Mouse (Mus musculus): ENCODE data around the gene Hs1bp3.

Hs1bp3 gene

DNA sequence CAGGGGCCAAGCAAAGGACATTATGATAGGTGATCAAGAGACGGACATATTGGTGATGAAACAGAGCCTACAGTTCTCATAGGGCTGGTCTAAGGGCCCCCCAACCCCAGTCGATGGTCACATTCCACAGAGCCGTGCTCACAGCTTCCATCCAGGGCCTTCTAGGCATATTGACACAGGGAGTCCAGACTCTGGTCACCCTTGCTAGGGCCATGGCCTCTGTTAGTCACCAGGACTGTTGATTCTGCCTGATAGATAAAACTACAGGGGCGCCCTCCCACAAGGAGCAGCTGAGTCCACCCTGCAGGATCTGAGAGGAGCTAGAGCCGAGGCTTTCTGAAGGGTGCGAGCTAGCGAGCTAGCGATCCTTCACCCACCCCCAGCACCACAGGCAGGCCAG is 20.4 kb downstream of the Hs1bp3 start:
- intact Hi-C loops (cut with DNase I) = no loop called here

DNA sequence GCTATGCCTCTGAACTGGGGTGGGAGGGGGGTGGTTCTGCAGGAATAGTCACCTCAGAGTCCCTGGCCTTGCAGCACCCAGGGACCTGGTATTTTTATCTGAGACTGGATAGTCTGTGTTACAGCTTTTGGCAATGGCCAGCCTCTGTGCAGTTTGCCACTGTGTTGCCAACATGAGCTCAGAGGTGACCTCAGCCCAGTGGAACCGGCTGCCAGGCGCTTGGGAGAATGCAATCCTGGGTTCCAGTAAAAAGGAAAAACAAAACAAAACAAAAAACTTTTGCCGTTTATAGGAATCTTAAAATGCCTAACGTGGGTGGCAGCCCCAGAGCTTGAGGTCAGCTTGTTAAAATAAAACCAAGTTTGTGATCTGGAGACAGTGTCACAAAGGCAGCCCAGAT is 21.0 kb downstream of the Hs1bp3 start:
- intact Hi-C loops (cut with DNase I) = no loop called here

DNA sequence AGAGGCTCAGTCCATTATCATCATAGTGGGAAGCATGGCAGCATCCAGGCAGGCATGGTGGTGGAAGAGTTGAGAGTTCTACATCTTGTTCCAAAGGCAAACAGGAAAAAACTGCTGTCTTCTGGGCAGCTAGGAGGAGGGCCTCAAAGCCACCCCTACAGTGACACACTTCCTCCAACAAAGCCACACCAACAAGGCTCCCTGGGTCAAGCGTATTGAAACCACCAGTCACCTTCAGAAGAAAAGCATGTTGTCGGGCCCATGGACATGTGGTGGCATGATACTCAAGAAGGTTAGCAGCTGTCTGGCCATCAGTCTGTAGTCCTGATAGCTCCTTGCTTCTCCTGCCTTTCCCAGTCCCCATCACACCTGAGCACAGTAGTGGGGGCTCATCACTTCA is 22.3 kb downstream of the Hs1bp3 start:
- intact Hi-C loops (cut with DNase I) = no loop called here

DNA sequence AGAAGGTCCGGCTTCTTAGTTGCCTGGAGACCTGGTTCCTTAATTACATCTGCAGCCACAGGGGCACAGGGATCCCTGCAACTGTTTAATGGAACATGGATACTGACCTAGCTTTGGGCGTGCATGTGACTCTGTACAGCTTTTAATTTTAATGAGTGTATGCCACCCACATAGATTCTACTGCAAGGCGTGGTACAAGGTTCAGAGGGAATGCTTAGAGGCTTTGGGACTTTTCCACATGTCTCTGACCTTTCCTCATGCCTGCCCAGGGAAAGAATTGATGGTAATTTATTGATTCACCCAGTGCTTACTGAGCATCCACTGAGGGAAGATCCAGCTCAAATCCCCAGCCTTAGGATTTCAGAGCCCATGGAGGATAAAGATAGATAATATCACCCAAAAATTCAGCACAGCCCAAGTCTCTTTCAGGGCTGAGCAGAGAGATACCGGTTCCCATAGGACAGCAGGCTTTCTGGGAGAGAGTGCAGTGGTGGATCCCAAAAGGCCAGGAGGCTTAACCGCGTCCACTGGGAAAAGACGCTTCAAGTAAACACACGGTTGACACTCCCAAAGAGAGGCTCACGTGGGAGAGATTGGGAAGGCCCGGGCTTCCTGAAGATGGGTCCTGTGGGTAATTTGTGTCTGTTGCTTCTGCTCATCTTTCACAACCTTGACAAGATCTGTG is 23.5 kb downstream of the Hs1bp3 start:
- intact Hi-C loops (cut with DNase I) = no loop called here

DNA sequence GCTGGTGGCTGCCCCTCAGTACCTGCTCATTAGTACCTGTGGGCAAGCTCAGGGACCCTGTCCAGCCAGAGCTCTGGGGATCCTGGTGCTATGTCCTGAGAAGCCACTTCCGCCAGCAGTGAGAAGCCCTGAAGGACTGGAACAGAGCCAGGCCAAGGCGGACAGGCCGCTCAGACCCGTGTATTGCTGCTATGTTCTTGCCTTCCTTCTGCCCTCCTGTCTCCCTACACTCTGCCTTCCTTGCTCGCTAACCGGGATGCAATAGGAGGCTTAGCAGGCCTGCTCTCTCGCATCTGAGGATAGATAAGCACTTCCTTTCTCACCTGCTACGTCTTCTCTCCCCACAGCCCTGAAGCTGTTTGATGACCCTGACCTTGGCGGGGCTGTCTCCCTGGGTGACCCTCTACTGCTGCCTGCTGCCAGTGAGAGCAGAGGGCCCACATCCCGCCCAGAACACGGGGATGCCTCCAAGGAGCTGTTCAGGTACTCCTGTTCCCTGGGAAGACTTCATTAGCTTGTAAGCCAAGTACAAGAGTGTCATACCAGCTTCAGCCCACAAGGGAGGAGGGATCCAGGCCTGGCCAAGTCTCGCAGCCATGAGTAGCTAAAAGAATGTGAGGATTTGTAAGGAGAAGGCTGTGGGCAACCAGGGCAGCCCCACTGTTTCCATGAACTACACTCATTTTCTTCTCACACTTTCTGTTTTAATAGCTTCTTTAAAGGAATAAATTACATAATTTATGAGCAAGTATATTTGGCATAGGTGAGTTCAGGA is 24.2 kb downstream of the Hs1bp3 start:
- intact Hi-C loops (cut with DNase I) = no loop called here

DNA sequence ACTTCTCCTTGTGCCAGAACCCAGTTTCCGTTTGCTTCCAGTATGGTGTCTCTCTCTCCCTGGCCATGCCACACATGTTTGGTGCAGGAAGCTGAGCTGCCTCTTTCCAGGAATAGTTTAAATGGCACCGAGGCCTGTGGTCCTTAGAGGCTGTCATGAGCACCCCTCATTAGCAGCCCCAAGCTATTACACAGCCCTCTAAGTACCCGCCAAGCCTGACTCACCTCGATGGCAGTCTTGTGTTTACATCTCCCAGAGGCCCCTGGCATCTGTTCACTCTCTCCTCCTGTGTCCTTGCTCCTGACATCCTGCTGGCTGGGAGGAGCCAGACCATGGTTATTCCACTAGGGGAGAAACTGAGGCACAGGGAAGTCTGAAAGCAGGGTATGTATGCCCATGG is 25.3 kb downstream of the Hs1bp3 start:
- intact Hi-C loops (cut with DNase I) = no loop called here

DNA sequence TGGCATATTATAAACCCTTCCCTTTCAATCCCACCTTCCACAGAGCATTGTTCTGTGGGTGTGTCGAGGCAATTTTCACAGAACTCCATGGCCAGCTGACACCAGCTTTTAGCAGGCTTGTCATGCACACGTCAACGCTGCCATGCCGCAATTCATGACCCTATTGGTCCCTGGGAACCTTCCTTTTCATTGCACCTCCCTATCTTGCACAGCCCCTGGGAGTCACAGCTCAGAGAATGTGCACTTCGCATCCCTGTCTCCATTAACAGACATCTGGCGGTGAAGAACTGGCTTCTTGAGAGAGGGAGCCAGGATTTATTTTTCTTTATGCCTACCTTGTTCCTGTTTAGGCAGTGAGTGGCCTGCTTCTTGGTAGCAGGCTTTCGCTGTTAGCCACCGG is 25.7 kb downstream of the Hs1bp3 start:
- intact Hi-C loops (cut with DNase I) = no loop called here

DNA sequence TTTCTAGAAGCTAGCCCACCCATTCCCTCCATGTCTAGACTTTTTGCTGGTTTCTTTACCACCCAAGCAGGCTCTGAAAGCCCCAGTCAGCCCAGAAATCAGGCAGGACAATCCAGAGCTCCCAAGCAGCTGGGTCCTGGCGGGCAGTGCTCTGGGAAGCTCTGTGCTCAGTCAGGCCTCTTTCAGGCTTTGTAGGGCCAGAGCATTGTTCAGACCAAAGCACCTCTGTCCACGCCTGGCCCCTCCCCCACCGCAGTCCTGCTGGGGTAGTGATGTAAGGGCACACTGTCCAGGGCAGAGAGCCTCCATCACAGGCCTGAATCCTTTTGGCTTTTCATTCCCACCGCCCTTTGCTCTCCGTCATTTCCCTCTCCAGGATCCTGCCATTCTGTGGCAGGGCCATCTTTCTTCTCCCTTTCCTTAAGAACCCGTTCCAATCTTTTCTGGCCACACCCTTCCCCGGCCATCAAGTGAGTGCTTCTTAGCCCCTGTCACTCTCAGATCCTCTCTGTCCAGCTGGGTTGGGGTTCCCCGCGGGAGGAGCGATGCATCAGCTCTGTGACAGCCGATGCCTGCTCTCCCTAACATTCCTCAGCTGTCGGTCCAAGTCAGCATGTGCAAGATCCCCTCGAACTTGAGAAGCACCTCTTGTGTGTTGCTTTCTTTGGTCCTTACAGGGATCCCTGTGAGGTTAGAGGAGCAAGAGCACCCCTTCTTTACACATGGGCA is 26.5 kb downstream of the Hs1bp3 start:
- intact Hi-C loops (cut with DNase I) = no loop called here

DNA sequence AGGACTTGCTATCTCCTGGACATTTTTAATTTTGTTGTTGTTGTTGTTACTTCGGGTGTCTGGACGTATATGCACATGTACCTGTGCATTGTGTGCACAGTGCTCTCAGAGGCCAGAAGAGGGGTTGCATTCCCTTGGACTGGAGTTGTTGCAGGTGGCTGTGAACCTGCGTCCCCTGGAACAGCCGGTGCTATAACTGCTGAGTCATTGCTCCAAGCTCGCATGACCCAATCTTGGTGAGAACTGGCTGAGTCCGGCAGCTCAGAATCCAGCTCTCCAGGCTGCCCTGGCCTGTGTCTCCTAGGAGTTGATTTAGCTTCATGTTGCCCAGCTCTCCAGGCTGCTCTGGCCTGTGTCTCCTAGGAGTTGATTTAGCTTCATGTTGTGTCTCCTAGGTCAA is 27.8 kb downstream of the Hs1bp3 start:
- intact Hi-C loops (cut with DNase I) = no loop called here

DNA sequence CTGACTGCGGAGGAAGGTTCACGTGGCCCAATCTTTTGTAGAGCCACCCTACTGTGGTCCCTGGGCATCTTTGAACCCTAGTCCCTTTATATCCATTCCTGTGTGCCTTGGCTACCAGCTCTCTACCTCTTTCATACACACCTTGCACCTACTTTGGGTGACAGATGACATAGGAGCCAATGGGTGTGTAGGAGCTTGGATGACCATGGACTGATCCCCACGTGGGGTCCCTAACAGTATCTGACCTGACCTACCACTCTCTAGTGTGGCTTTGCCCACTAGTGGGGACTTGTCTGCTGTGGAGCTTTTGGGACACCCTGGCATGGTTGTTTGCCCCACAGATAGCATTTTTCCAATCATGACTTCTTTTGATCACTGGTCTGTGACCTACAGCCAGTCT is 30.1 kb downstream of the Hs1bp3 start:
- intact Hi-C loops (cut with DNase I) = no loop called here

DNA sequence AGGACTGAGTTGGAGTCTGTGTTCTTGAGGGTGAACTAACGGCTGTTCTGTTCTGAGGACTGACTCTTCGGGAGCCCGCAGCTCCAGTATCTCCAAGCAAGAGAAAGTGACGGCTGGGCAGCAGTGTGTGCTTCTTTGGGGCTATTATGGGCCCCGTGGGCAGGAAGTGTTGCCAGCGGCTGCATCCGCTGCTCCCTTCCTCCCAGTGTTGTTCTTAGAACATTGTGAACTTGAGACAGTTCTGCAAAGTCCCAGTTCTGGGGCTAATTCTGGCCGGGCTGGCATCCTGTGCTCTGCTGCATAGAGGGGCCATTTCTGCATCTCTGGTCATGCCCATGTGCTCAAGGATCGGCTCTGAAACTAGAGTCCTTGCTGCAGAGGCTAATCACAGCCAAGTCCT is 31.7 kb downstream of the Hs1bp3 start:
- intact Hi-C loops (cut with DNase I) = no loop called here

DNA sequence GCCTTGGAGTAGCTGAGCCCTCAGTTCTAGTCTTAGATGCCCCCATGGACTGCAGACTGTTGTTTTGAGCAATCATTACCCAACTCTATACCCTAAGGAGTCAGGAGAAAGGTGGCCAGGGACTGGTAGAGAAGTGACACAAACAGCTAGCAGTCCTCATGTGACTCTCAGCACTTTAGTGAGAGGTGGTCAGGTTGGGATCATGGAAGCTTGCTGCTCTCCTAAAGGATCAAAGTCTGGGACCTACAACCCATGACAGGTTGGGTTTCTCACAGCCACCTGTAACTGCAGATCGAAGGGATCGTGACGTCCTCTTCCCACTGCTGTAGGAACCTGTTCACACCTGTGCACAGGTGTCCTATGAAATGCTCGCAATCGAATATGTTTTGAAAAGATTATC is 32.3 kb downstream of the Hs1bp3 start:
- intact Hi-C loops (cut with DNase I) = no loop called here

DNA sequence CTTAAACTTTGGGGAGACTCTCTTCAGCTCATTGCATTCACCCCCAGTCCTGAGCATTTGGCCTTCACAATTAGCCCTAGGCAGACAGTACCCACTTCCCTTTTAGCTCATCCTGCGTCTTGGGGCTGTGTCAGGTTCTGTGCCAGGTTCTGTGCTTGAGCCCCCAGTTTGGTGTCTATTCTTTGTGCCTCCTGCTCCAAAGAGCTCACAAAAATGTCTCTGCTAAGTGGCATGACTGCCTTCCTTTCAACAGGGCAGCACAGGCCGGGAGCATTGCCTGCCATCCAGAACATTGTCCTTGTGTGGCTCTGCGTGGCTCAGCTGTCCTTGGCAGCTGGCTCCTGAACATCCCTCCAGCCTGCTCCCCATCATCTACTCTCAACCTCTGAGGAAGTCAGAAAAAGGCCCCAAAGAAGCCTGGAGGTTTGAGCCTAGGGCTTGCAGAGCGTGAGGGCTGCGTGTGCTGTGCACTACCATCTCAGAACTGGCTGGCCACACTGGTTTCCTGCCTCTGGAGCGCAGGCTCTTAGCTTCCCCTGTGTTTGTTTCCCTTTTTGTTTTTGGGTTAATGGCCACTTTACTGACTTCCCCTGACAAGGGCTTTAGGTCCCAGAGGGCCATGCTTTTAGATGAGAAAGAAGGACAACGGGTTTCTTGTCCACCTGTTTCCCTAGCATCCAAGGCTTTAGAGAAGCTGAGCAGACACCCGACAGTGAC is 34.7 kb downstream of the Hs1bp3 start:
- intact Hi-C loops (cut with DNase I) = no loop called here

DNA sequence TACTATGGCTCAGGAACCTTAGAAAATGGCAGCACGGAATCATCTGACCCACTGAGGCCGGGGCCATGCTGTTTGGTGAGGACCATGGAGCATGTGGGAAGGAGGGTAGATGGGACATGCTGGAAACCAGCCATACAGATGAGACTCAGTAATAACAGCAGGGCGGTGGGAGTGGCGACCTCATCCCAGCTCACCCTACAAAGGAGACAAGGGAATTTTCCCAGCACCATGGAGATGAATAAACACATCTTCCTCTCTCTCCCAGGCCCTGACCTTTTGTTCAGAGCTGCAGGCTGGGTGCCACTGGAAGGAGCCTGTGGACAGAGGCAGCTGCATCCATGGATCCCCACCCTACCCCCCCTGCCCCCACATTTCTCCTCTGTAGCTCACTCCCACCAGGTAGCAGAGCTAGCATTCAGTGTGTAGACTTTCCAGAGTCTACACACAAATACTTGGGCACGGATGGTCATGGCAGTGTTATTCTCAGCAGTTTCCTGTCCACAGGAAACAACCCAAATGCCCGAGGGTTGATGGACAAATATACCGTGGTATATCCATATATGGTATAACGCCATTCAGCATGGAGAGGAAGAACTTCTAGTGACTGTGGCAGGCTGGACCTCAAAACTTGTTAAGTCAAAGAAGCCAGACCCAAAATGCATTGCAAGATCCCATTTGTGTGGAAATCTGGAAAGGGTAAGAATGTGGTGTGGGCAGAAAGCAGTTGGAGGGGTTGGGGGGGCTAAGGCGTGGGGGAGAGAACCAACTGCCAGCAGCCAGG is 35.7 kb downstream of the Hs1bp3 start:
- intact Hi-C loops (cut with DNase I) = no loop called here

DNA sequence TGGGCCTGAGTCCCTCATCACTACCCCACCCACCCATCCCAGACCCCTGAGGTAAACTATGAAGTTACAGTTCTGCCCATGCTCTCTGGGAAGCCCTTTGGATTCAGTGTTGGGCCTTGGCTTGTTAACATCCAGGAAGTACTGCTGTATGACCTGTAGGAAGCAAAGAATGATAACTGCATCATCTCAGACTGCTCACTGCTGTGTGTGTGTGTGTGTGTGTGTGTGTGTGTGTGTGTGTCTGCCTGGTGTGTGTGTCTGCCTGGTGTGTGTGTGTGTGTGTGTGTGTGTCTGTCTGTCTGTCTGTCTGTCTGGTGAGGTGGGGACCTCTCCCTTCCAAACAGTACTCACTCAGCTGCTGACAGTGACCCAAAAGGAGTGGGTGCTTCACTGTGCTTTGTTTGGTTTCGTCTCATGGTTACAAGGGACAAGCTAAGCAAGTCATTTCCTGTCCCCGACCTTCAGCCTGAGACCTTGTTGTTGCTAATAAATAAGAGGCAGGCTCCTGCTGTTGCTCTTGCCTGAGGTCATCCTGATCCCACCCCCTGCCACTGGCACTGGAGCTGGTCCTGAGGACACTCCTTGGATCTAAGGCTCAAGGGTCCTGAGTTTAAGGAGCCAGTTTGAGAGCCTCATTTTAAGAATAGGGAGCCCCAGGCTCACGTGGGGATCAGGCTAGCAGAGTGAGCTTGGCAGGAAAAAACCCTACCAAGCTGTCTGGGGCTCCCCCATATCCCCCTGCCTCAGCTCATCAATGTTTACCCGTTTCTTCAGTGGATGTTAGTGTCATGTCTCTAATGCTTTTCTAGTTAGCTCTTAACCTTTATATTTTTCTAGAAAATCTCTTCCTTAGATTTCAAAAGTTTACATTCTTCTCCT is 38.0 kb downstream of the Hs1bp3 start:
- intact Hi-C loops (cut with DNase I) = no loop called here

DNA sequence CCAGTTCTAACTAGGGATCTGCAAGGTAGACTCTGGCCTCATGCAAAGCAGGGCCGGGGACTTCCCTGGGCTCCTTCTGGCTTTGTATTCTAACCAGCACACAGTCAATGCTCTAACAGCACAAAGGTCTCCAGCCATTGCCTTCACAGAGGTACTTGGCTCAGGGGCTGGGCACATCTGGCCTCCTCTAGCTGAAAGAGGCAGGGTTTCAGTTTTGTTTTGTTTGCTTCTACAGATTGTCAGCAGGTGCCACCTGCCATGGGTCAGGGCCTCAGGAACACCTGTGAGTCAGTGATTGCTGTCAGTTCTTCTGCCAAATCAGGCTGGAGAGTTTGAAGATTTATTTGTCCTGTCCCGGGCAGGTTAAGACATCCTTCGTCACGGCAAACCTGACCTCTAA is 39.8 kb downstream of the Hs1bp3 start:
- intact Hi-C loops (cut with DNase I) = no loop called here

DNA sequence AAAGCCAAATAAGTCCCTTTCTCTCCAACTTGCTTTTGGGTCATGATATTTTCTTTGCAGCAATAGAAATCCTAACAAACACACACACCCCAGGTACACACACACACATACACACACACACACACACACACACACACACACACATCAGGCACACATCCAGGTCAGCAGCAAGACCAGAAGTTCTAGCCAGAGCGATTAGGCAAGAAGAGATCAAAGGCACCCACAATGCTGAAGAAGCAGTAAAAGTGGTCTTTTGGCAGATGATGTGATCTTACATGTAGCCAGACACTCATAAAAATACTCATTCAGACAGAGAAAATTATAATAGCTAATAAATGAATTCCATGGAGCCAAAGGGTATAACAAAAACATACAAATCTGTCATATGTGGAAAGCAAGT is 41.0 kb downstream of the Hs1bp3 start:
- intact Hi-C loops (cut with DNase I) = no loop called here

DNA sequence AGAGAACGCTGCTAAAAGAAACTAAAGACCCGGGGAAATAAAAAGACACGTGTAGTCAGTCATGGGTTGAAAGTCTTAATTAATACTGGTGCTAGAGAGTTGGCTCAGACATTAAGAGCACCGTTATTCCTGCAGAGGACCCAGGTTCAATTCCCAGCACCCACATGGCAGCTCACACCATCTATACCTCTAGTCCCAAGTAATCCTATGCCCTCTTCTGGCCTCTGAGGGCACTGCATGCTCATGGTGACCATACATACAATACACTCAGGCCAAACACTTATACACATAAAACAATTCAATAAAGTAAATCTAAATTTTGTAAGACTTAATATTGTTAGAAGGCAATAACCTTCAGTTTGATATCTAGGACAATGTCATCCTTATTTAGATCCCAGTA is 41.8 kb downstream of the Hs1bp3 start:
- intact Hi-C loops (cut with DNase I) = loop anchor here (5.0 kb wide), 1 partner anchor 82 kb away; no protein-coding TSS in a partner anchor

DNA sequence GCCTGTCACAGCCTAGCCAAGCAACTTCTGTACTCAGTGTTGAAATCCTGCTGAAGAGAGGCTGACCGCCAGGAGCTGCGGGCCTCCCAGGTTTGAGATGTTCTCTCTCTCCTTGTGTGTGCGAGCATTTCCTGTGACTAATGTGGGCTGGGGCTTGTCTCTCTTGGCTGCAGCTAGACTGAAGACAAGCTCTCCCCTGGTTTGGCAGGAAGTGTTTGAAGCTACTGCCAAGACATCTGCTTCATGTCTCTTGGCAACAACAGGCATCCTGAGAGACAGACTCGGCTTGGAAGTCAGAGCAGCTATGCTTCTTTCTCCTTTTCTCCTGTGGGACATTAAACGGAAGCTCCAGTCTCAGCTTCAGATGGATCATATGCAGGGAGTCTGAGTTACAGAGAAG is 44.2 kb downstream of the Hs1bp3 start:
- intact Hi-C loops (cut with DNase I) = loop anchor here (5.0 kb wide), 1 partner anchor 80 kb away; no protein-coding TSS in a partner anchor
